Mouse (Mus musculus) layer of hippocampus, adult 6 months (tissue): ENCODE data around the gene Hivep1. TPM values are rescaled to one million over a fixed set of nuclear protein-coding genes. Genes with fewer than 3 reads are reported as not detected.

Experiments
- long read RNA-seq, 2 experiments: library from polyadenylated mRNA; unstranded; transcript quantifications; one replicate each; pipeline ENCODE4 v2.0.0; 2019 to 2020
- polyA plus RNA-seq: library from polyadenylated mRNA; unstranded; fragments of <200 nt; fragmentation: Nextera tagmentation; gene quantifications from 2 replicates; pipeline ENCODE4 v1.2.3, GENCODE M21; 2021

The Hivep1 gene
- polyA plus RNA-seq: 7.3 and 9.9 TPM in 2 replicates
- long read RNA-seq, experiment 1, partial matches to known transcripts: 3 of 7 reads
- long read RNA-seq, experiment 1, other reads (novel, unspliced or antisense): 2 of 7 reads
- long read RNA-seq, experiment 2, partial matches to known transcripts: 29 of 33 reads
- long read RNA-seq, experiment 2, other reads (novel, unspliced or antisense): 4 of 33 reads

GRCm38 (mm10) chr13:42051961-42052695 is at the start of gene Hivep1:
Hivep1 (plus strand) TSS chr13:42052021.

Other genes with a start within 250 kb of the Hivep1 start
- not detected in 2 replicates for gene Adtrp, start 204.3 kb upstream of the Hivep1 start, polyA plus RNA-seq
- gene Edn1, start 249.5 kb downstream of the Hivep1 start, polyA plus RNA-seq: 0.41 and 1.2 TPM in 2 replicates